22 mouse cellular contexts compared by ENCODE assay signal in the genomic region with DNA sequence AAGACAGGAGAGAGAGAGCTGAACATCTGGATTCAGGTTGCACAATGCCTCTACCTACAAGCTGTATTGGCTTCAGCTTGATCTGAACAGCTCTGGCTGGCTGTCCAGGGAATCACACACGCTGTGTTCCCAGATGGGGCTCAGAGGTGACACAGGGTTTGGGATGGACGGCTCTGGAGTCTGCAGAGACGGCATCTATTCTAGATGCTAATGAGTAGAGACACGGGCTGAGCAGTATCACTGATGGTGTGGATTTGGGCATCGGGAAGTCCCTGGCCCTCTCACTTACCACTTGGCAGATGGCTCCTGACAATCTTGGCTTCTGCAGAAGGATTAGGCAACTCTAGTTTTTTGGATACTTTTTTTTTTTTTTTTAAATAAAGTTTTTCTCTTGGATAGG.
"Had no signal": no experiment of that assay in that cellular context is flagged by ENCODE, and none has a peak within 500 bp of the region (broad histone marks: within the 10 kb centered on the region; RNA-seq: fewer than 3 reads in every experiment).

No protein-coding gene starts in this region.

- H3K27ac ChIP-seq: kidney, embryonic 15.5 days; left cerebral cortex, adult 2 months; limb, embryonic 12.5 days; limb, embryonic 15.5 days; liver, embryonic 14.5 days; macrophage; midbrain, embryonic 12.5 days; midbrain, embryonic 15.5 days; neural tube, embryonic 12.5 days; neural tube, embryonic 15.5 days; stomach, embryonic 15.5 days had no signal

- DNase-seq: kidney, postnatal 10 days; kidney, postnatal 36 days; layer of hippocampus, postnatal 36 days; left cerebral cortex, postnatal 4 days; liver, postnatal 0 days; lung, embryonic 14.5 days; right cerebral cortex, adult 18-20 months; right cerebral cortex, postnatal 14 days; right cerebral cortex, postnatal 4 days; spleen, adult 18-20 months; thymus, postnatal 14 days had no signal

- H3K36me3 ChIP-seq: kidney, embryonic 15.5 days; limb, embryonic 12.5 days; limb, embryonic 15.5 days; midbrain, embryonic 12.5 days; midbrain, embryonic 15.5 days; neural tube, embryonic 12.5 days; neural tube, embryonic 15.5 days; stomach, embryonic 15.5 days had no signal

- H3K9me3 ChIP-seq: kidney, embryonic 15.5 days; limb, embryonic 12.5 days; limb, embryonic 15.5 days; midbrain, embryonic 12.5 days; midbrain, embryonic 15.5 days; neural tube, embryonic 12.5 days; neural tube, embryonic 15.5 days; stomach, embryonic 15.5 days had no signal

- H3K4me3 ChIP-seq: kidney, embryonic 15.5 days; left cerebral cortex, adult 2 months; limb, embryonic 12.5 days; limb, embryonic 15.5 days; midbrain, embryonic 12.5 days; midbrain, embryonic 15.5 days; neural tube, embryonic 12.5 days; neural tube, embryonic 15.5 days; stomach, embryonic 15.5 days had no signal

- H3K27me3 ChIP-seq: kidney, embryonic 15.5 days; limb, embryonic 12.5 days; limb, embryonic 15.5 days; midbrain, embryonic 12.5 days; midbrain, embryonic 15.5 days; neural tube, embryonic 12.5 days; neural tube, embryonic 15.5 days; stomach, embryonic 15.5 days had no signal

- H3K4me1 ChIP-seq: limb, embryonic 15.5 days; midbrain, embryonic 12.5 days; neural tube, embryonic 12.5 days; stomach, embryonic 15.5 days had no signal
